Mouse (Mus musculus) adrenal gland, adult 18-20 months (tissue): ENCODE results near the gene Cnpy3. TPM values are rescaled to one million over a fixed set of nuclear protein-coding genes. Genes with fewer than 3 reads are reported as not detected.

Experiments
- DNase-seq, 2 experiments: peaks; one replicate each; pipeline ENCODE4 v3.0.0; 2021 to 2022; ENCODE audit warnings: low spot score in 2 of 2
- total RNA-seq, 2 experiments: library from RNA; stranded (reverse); gene quantifications; 1 replicate in 1 of 2; 2 replicates in 1 of 2; pipeline ENCODE4 v1.2.3; 2021

Gene Cnpy3
- total RNA-seq, 2 experiments from 2014 or later, result 44.8 to 55.9 TPM

GRCm38 (mm10) chr17:46685913-46686312 is 66.1 kb downstream of the Cnpy3 start:
- no peak for DNase-seq

Other genes starting within 250 kb of the Cnpy3 start
- 10 to 100 TPM; 24.8 to 30.1 TPM for gene Cul9, start 205.8 kb downstream of the Cnpy3 start, total RNA-seq
- 10 to 100 TPM; 40.8 to 66.6 TPM for gene Srf, start 196.0 kb downstream of the Cnpy3 start, total RNA-seq
- 1 to 10 TPM; 2.7 to 5.8 TPM for gene Ptk7, start 122.7 kb downstream of the Cnpy3 start, total RNA-seq
- 10 to 100 TPM; 35.8 to 47.6 TPM for gene Klc4, start 106.2 kb downstream of the Cnpy3 start, total RNA-seq
- 10 to 100 TPM; 97.8 to 99.8 TPM for gene Mrpl2, start 106.0 kb downstream of the Cnpy3 start, total RNA-seq
- gene Cul7, start 101.9 kb downstream of the Cnpy3 start, total RNA-seq, result 10 to 100 TPM; 32.1 to 36.3 TPM
- gene Rrp36, start 77.9 kb downstream of the Cnpy3 start, total RNA-seq, result 10 to 100 TPM; 25.9 to 29.8 TPM
- gene Mea1, start 73.4 kb downstream of the Cnpy3 start, total RNA-seq, result 100 to 1,000 TPM; 100 to 107 TPM
- gene Klhdc3, start 71.3 kb downstream of the Cnpy3 start, total RNA-seq, result 10 to 100 TPM; 47.6 to 69.9 TPM
- 10 to 100 TPM; 40.2 to 46.5 TPM for gene Ppp2r5d, start 47.1 kb downstream of the Cnpy3 start, total RNA-seq
- 10 to 100 TPM; 64.1 to 70.7 TPM for gene Pex6, start 40.8 kb downstream of the Cnpy3 start, total RNA-seq
- gene Gnmt, start 23.0 kb downstream of the Cnpy3 start, total RNA-seq, result 1 to 10 TPM; 1.2 to 2.0 TPM
- not detected for gene Ptcra, start 11.5 kb upstream of the Cnpy3 start, total RNA-seq
- 10 to 100 TPM; 39.6 to 63.0 TPM for gene 2310039H08Rik, start 20.4 kb upstream of the Cnpy3 start, total RNA-seq
- gene Rpl7l1, start 30.5 kb upstream of the Cnpy3 start, total RNA-seq, result 100 to 1,000 TPM in 1 of 2 experiments, 10 to 100 TPM in 1; 93.5 to 103 TPM
- gene Bicral, start 106.3 kb upstream of the Cnpy3 start, total RNA-seq, result 10 to 100 TPM; 16.7 to 18.2 TPM
- gene Tbcc, start 138.5 kb upstream of the Cnpy3 start, total RNA-seq, result 10 to 100 TPM; 19.6 to 23.9 TPM
- not detected for gene Prph2, start 158.2 kb upstream of the Cnpy3 start, total RNA-seq